Mouse (Mus musculus) thymus, postnatal 36 days (tissue): Measurements from ENCODE around the gene Adcy1.

Experiments used
- DNase-seq, 2 experiments: peaks; one replicate each; pipeline ENCODE4 v3.0.0; 2022; ENCODE audit warnings: mixed read lengths in 2 of 2

Gene Adcy1

DNA sequence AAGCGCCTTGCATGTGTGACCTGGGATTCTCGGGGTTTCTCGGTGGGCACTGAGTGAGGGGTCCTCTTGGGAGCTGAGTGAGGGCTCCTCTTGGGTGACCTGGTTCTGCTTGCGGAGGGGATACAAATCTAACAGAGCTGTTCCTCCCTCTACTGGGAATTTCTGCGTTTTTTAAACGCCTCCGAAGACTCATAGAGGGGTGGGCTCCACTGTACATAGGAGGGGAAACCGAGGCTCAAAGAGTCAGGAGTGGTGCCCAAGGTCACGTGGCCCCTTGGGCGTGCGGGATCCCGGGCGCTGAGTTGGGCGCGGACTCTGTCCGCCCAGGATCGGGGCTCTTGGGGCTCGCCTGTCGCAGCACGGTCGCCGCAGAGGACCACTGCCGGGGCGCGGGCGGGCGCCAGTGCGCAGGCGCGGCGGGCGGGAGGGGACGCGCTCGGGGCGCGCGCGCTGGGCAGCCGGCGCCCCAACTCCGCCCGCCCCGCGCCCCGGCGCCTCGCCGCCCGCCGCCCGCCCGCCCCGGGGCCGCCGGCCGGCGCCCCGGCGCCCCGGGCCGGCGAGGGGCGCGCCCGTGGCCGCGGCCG lies at the start of gene Adcy1:
TSS of gene Adcy1 (plus strand) at position 489 of the 584 bp plus-strand sequence.
- DNase-seq = peak; percentile 6 to 30

DNA sequence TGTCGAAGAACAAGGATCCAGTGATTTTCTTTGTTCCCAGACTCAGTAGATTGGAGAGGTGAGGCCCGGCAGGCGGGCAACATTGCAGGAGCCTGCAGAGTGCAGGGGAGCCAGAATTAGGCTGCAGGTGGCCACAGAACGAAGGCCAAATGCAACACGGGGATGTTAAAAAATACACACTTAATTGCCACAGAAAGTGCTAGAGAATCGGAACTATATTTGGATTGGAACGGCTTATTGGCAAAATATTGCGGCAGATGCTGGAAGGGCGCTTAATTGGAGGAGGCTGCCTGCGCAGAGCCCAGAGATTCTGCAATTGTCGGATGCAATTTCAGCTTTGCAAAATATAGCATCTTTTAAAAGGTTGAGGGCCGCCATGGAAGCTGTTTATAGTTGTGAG lies 46.4 kb upstream of the Adcy1 start:
- no peak for DNase-seq

- no peak for DNase-seq
Observed at GRCm38 (mm10) chr11:7018078-7018477, 45.2 kb upstream of the Adcy1 start.

DNA sequence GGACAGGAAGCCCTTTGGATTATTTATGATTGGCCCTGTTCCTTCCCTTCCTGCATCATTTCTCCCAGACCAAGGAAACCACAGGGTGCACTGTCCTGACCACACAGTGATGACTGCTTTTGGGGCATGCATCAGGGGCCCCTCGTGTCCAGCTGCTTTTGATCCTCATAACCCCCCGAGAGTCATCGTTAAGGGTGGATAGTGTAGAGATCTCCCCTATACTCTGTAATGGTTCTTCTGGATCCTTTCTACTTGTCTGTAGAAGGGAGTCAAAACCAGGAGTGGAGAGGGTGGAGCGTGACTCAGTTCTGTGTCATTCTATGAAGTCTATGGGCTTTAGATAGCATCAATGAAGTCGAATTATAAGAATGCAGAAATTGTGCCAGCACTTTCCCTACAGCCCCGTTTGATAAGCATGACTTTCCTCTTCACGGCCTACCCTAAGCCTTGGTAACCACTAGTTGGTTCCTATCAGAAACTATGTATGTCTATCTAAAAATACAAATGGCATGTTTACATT lies 44.2 kb upstream of the Adcy1 start:
- DNase-seq = no peak

DNA sequence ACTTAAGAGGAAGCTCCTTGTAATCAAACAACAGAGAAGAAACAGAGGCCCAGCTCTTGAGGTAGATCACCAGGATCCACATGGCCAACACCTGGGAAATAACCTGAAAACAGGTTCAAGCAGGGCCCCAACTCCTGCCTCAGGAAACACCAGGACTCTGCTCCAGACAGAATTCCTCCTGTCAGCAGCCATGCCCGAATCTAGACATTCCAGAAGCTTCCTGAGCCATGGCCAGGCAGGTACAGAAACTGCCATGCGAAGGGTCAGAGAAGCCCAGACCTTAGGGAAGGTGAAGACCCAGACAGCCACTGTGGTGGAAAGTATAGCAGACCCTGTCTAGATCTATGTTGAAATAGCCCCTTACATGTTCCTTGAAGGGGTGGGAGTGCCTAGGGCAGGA lies 30.2 kb upstream of the Adcy1 start:
- no peak for DNase-seq

- no peak for DNase-seq
Observed at GRCm38 (mm10) chr11:7039722-7040121, 23.6 kb upstream of the Adcy1 start.

GRCm38 (mm10) chr11:7040801-7041200 lies 22.5 kb upstream of the Adcy1 start:
- DNase-seq = no peak

GRCm38 (mm10) chr11:7047176-7047575 lies 16.1 kb upstream of the Adcy1 start:
- no peak for DNase-seq

DNA sequence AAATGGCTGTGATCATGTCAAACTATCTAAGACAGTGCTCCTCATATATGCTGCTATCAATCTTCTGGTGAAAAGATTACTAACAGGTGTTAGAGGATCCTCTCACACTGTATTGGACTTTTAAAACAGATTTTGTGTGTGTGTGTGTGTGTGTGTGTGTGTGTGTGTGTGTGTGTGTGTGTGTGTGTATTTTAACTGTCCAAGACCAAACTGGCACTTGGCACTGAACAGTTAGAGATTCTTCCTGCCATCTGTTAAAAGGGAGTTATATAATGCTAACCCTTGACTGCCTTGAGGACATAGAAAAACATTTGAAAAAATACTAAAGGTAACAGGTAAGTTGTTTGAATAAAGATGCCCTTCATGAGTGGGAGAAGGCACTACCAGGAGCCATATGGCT lies 15.7 kb upstream of the Adcy1 start:
- DNase-seq = no peak

GRCm38 (mm10) chr11:7053710-7054109 lies 9.6 kb upstream of the Adcy1 start:
- no peak for DNase-seq

- no peak for DNase-seq
Observed at GRCm38 (mm10) chr11:7054662-7055265, 8.5 kb upstream of the Adcy1 start.

GRCm38 (mm10) chr11:7055455-7056017 lies 7.8 kb upstream of the Adcy1 start:
- no peak for DNase-seq

DNA sequence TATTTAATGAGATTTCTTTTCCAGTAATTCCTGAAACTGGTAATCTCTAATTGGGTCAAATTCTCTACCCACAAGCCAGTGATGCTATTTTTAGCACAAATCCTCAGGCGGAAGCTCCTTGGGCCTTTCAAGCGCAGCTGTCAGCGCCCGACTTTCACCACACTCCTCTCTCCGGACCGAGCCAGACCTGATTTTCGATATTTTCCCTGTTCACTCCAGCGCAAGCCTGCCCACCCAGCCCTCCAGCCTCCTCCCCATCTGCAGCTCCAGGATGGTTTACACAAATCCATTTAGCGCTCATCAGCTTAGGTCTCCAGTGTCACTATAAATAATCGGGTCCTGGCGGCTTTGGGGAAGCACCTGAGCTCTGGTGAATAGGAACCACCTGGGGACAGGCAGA lies 7.2 kb upstream of the Adcy1 start:
- no peak for DNase-seq

GRCm38 (mm10) chr11:7057781-7058180 lies 5.5 kb upstream of the Adcy1 start:
- DNase-seq = no peak

- DNase-seq = no peak
Observed at GRCm38 (mm10) chr11:7061961-7062360, 1.3 kb upstream of the Adcy1 start.

GRCm38 (mm10) chr11:7062566-7062965 lies 723 bp upstream of the Adcy1 start:
- no peak for DNase-seq

DNA sequence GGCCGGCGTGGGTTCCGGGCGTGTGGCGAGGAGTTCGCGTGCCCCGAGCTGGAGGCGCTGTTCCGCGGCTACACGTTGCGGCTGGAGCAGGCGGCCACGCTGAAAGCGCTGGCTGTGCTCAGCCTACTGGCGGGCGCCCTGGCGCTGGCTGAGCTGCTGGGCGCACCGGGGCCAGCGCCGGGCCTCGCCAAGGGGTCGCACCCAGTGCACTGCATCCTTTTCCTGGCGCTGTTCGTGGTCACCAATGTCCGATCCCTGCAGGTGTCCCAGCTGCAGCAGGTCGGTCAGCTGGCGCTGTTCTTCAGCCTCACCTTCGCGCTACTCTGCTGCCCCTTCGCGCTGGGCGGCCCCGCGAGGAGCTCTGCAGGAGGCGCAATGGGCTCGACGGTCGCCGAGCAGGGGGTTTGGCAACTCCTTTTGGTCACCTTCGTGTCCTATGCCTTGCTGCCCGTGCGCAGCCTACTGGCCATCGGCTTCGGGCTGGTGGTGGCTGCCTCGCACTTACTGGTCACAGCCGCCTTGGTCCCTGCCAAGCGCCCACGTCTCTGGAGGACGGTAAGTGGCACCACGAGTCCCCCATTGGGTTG lies 485 bp downstream of the Adcy1 start:
- DNase-seq = peak; percentile 1 to 9

DNA sequence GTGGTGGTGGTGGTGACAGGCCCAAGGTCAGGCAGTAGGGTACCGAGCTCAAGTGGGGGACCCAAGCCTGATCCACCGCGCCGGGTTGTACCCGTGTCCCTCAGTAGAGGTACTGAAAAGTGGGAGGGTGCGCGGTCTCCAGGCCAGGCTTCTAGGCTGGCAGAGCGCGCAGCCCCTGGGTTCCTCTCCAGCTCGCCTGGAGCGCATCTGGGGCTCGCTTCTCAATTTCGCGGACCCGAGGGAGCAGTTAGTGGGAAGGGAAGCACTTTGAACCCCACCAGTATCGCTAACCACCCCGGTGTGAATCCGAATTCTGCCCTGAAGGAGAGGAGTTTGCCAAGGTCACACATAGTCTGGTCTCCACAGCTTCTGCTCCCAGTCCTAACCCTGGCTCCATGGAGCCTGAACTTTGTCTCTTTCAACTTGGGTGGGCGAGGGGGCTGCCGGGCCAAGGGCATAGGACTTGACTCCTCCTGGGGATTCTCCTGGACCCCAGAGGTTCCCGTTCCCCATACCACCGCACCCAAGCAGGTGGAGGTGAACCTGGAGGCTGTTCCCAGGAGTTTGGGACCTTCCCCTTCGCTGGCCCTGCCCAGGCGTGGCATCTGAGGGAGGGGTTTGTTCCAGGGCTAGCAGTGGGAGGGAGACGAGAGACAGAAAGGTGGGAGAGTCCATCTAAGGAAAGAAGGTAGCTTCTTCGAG lies 1.3 kb downstream of the Adcy1 start:
- no peak for DNase-seq

DNA sequence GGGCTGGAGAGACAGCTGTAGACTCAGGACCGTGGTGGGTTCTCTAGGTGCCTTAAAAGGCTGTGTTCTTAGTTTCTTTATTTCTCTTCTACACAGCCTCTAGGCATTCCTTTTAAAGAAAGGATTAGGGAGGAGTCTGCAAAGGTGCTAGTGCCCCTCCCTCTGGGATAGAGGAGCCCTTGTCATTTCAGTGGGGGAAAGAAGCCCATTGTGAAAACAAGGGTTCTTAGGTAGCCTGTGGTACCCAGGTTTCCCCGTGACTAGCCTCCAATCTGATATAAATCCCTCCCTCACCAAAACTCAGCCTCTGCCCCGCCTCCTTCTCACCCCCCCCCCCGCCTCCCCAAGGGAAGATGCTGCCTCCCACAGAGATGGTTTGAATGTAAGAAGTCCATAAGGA lies 2.1 kb downstream of the Adcy1 start:
- DNase-seq = no peak

DNA sequence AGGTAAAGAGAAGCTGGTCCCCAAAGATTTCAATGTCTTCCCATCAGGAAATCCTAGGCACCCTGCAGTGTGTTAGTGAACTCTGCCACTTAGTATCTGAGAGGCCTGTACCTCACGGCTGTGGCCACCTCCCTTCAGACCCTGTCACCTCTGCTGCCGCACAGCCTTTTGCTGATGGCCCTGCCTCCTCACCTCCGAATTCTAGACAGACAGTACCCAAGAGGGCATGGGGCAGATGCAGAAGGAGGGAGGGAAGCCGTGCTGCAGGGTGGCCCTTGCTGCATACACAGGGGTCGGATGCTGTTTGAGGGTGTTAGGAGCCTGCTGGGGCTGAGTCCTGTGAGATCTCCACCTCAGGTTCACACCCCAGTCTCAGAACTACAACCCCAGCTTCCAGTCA lies 2.6 kb downstream of the Adcy1 start:
- DNase-seq = no peak

DNA sequence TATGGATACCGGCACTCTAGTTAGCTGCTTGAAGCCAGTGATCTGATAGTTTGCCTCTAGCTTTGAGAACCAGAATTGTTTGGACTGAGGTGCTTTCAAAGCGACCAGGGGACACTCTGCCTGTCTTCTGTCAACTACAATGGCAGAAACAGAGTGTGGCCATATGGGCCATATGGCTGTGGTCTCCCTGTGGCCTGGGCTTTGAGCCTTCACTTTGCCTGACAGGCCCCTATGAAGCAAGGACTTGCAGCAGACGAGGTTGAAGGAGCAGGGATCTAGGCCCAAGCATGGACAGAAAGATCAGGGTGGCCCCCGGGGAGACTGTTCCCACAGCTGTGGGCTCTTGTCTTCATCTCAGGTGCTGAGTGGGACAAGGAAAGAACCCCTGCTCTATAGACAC lies 4.0 kb downstream of the Adcy1 start:
- DNase-seq = no peak

GRCm38 (mm10) chr11:7068479-7069235 lies 5.4 kb downstream of the Adcy1 start:
- no peak for DNase-seq

- DNase-seq = no peak
Observed at GRCm38 (mm10) chr11:7069762-7070161, 6.5 kb downstream of the Adcy1 start.
